Mouse (Mus musculus) intestine, embryonic 15.5 days (tissue): ENCODE measurements at regions not wholly inside any gene's neighbourhood (a gene's known extent, or its start where the extent isn't known, plus 50 kb on each side); places are given as distances from the start of the nearest gene placed in this dataset.

Experiments
- ATAC-seq: fragments of 200-750 bp; cut with Nextera tagmentation; 2 replicates; pipeline ENCODE4 v1.8.0; 2017; ENCODE audit warnings: moderate TSS enrichment, moderate library complexity
- H3K27ac ChIP-seq: fragments of 300-500 bp; sonication (generic); 2 replicates; pipeline ENCODE4 v1.5.1; 2015; ENCODE audit warnings: mild to moderate bottlenecking, inconsistent platforms
- H3K27me3 ChIP-seq: fragments of 300-500 bp; sonication (generic); replicated peaks from 2 replicates; pipeline ENCODE4 v1.6.1; 2015; ENCODE audit warnings: inconsistent platforms
- H3K36me3 ChIP-seq: fragments of 300-500 bp; sonication (generic); 2 replicates; pipeline ENCODE4 v1.6.1; 2015; ENCODE audit warnings: inconsistent platforms
- H3K4me1 ChIP-seq: fragments of 300-500 bp; sonication (generic); replicated peaks from 2 replicates; pipeline ENCODE4 v1.6.1; 2015; ENCODE audit warnings: inconsistent platforms
- H3K4me2 ChIP-seq: fragments of 300-500 bp; sonication (generic); replicated peaks from 2 replicates; pipeline ENCODE4 v1.6.1; 2015; ENCODE audit warnings: mild to moderate bottlenecking, inconsistent platforms
- H3K4me3 ChIP-seq: fragments of 300-500 bp; sonication (generic); replicated peaks from 2 replicates; pipeline ENCODE4 v1.5.1; 2015; ENCODE audit warnings: inconsistent platforms
- H3K9ac ChIP-seq: fragments of 300-500 bp; sonication (generic); 2 replicates; pipeline ENCODE4 v1.6.1; 2015; ENCODE audit warnings: inconsistent platforms
- H3K9me3 ChIP-seq: fragments of 300-500 bp; sonication (generic); 2 replicates; pipeline ENCODE4 v1.6.1; 2016; ENCODE audit warnings: inconsistent platforms
- WGBS: fragments of 180-500 bp; shearing (Covaris S2); methylation state at CpG from one replicate; pipeline ENCODE4 v1.1.7; 2015; 5-methylcytosine and 5-hydroxymethylcytosine counted together

DNA sequence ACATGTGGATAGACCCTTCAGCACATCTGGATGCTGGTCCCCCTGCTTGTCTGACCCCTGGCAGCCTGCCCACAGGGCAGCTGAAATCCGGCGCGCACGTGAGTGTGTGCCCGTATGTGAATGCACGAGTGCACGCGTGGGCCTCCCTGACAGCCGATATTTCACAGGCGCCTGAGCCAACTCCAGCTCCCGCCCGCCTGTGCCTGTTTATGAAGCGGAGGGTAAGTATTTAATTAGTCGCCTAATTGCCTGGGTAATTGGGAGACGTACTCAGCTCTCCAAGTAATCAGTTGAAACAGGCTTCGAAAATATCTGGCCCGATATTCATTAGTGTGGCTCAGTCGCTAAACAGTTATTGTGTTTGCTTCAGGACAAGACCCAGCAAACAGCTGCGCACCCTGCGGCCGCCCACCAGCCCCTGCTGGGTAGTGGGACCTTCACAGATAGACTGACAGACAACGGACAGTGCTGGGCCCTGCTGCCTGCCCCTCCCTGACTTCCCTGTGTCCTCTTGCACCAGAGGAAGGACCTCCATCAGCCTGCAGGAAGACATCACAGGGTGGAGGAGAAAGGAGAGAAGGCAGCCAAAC lies 82.7 kb downstream of the Uncx start:
- H3K4me1 ChIP-seq = no peaks in the 10 kb centered on the region
- H3K4me2 ChIP-seq = no peak overlapping the region
- no peak overlapping the region for H3K27ac ChIP-seq
- no peaks in the 10 kb centered on the region for H3K27me3 ChIP-seq
- no peak overlapping the region for H3K9ac ChIP-seq
- no peaks in the 10 kb centered on the region for H3K36me3 ChIP-seq
- no peaks in the 10 kb centered on the region for H3K9me3 ChIP-seq
- no peak overlapping the region for H3K4me3 ChIP-seq
- no peak for ATAC-seq
- WGBS = 60% methylated on average over 22 of the region's 22 CpGs

DNA sequence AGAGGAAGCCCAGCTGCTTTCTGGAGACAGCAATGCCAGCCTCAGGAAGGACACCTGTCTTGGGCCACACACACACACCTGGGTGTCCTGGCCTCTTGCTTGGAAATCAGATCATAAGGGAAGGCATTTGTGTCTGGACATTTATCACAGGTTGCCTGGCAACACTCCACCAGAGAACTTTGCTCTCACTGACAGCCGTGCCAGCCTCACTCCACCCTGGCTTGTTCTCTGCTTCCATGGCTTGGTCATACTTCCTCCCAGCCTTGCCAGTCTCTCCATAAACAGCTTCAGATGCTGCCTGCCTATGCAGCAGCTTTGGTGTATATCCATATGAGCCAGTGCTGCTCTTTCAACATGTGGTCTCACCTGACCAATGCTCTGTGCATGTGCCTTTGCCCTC lies 84.3 kb downstream of the Uncx start:
- H3K27me3 ChIP-seq = no peaks in the 10 kb centered on the region
- no peaks in the 10 kb centered on the region for H3K36me3 ChIP-seq
- H3K27ac ChIP-seq = no peak overlapping the region
- H3K9me3 ChIP-seq = no peaks in the 10 kb centered on the region
- ATAC-seq = peak; percentile 56
- 50% methylated on average over 1 of the region's 1 CpGs for WGBS
- no peak overlapping the region for H3K9ac ChIP-seq
- no peaks in the 10 kb centered on the region for H3K4me1 ChIP-seq
- no peak overlapping the region for H3K4me2 ChIP-seq
- H3K4me3 ChIP-seq = no peak overlapping the region

GRCm38 (mm10) chr5:139637028-139637427 lies 93.7 kb downstream of the Uncx start:
- no peaks in the 10 kb centered on the region for H3K36me3 ChIP-seq
- no peaks in the 10 kb centered on the region for H3K4me1 ChIP-seq
- no peak overlapping the region for H3K4me3 ChIP-seq
- no peak overlapping the region for H3K4me2 ChIP-seq
- no peaks in the 10 kb centered on the region for H3K27me3 ChIP-seq
- H3K9me3 ChIP-seq = no peaks in the 10 kb centered on the region
- no peak for ATAC-seq
- H3K9ac ChIP-seq = no peak overlapping the region
- no peak overlapping the region for H3K27ac ChIP-seq
- 83% methylated on average over 2 of the region's 2 CpGs for WGBS

- ATAC-seq = no peak
- H3K9me3 ChIP-seq = no peaks in the 10 kb centered on the region
Measured at GRCm38 (mm10) chr5:139640652-139641612, 95.2 kb downstream of the Micall2 start.

DNA sequence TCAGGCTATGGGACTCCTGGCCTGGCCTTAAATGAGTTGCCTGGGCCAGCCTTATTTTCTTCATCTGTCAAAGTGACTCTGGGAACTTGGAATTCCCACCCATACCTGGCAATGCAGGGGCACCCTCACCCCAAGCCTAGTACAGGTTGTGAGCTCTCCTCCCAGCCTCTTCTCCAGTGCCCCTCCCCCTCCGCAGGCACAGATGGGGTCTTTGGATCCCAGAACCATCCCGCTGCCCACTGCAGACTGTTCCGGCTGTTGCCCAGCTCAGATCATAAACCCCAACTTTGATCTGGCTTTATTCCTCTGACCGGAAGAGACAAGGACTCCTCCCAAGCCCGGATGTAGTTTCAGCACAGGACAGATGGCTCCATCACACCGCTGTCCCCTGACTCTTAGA lies 91.3 kb downstream of the Micall2 start:
- WGBS = 85% methylated on average over 6 of the region's 6 CpGs
- H3K4me3 ChIP-seq = no peak overlapping the region
- no peaks in the 10 kb centered on the region for H3K9me3 ChIP-seq
- H3K27me3 ChIP-seq = 0 out of 2 replicates have a peak, but pooled peaks cover 2% of the 10 kb centered on the region
- no peak overlapping the region for H3K9ac ChIP-seq
- no peak for ATAC-seq
- no peaks in the 10 kb centered on the region for H3K4me1 ChIP-seq
- H3K27ac ChIP-seq = no peak overlapping the region
- no peaks in the 10 kb centered on the region for H3K36me3 ChIP-seq
- H3K4me2 ChIP-seq = no peak overlapping the region

More at GRCm38 (mm10) chr5:139640652-139641612, 95.2 kb downstream of the Micall2 start:
- Histone ChIP-seq H3K4me3 (no peak overlapping the region), H3K36me3 (no peaks in the 10 kb centered on the region), H3K27ac (no peak overlapping the region), H3K4me1 (no peaks in the 10 kb centered on the region), H3K27me3 (0 out of 2 replicates have a peak, but pooled peaks cover 2% of the 10 kb centered on the region), H3K9ac (no peak overlapping the region), H3K4me2 (no peak overlapping the region)
- 65% methylated on average over 16 of the region's 16 CpGs for WGBS

DNA sequence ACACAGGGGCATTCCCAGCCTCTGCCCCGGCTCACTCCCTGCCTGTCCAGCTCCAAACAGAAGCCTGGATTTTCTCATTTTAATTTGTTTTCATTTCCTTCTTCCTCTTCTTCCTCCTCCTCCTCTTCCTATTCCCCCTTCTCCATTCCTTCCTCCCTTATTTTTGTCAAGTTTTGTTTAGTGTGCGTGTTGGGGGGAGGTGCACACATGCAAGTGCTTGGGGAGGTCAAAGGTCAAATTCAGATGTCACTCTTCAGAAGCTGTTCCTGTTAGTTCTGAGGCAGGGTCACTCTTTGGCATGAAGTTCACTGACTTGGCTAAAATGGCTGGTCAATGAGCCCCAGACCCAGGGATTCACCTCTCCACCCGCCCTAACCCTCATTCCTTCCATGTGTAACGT lies 85.1 kb downstream of the Micall2 start:
- 41% methylated on average over 4 of the region's 4 CpGs for WGBS
- no peaks in the 10 kb centered on the region for H3K27me3 ChIP-seq
- no peak overlapping the region for H3K27ac ChIP-seq
- no peaks in the 10 kb centered on the region for H3K9me3 ChIP-seq
- no peak overlapping the region for H3K4me2 ChIP-seq
- no peak overlapping the region for H3K9ac ChIP-seq
- H3K36me3 ChIP-seq = no peaks in the 10 kb centered on the region
- ATAC-seq = no peak
- no peak overlapping the region for H3K4me3 ChIP-seq
- no peaks in the 10 kb centered on the region for H3K4me1 ChIP-seq
